Mouse (Mus musculus) E14TG2a.4 (cell line): Measurements from ENCODE around the gene Elfn1.
A peak's percentile ranks its signal among the peaks of the same experiment; 100 is the strongest.

ENCODE experiments used
- H3K27me3 ChIP-seq: 2 replicates; pipeline ENCODE4 v1.6.1; 2014; ENCODE audit warnings: low read length, control low read depth; ENCODE audit not compliant: insufficient read depth
- H3K36me3 ChIP-seq: 2 replicates; pipeline ENCODE4 v1.6.1; 2014; ENCODE audit warnings: low read length, control low read depth; ENCODE audit not compliant: insufficient read depth
- H3K4me1 ChIP-seq: replicated peaks from 2 replicates; pipeline ENCODE4 v1.6.1; 2014; ENCODE audit warnings: low read depth, low read length, control low read depth
- H3K4me3 ChIP-seq: replicated peaks from 2 replicates; pipeline ENCODE4 v1.5.1; 2014; ENCODE audit warnings: mild to moderate bottlenecking, low read length
- H3K9me3 ChIP-seq: 2 replicates; pipeline ENCODE4 v1.6.1; 2014; ENCODE audit warnings: low read length, control low read depth
- CTCF ChIP-seq: conservative IDR thresholded peaks from 2 replicates; pipeline ENCODE4 v1.5.1; 2014; ENCODE audit warnings: low read length
- NANOG ChIP-seq: IDR thresholded peaks from 2 replicates; pipeline ENCODE4 v1.6.1; 2014; ENCODE audit warnings: borderline replicate concordance, low read length, mixed read lengths
- POU5F1 ChIP-seq: IDR thresholded peaks from 2 replicates; pipeline ENCODE4 v1.6.1; 2014; ENCODE audit warnings: low read length, borderline replicate concordance

Gene Elfn1

GRCm38 (mm10) chr5:139908243-139908810 lies 584 bp downstream of the Elfn1 start:
- H3K36me3 ChIP-seq = no peaks in the 10 kb centered on the region
- H3K27me3 ChIP-seq = peaks cover 89% of the 10 kb centered on the region
- no peaks in the 10 kb centered on the region for H3K9me3 ChIP-seq
- H3K4me3 ChIP-seq = peak overlapping the region; percentile 77
- H3K4me1 ChIP-seq = peaks cover 50% of the 10 kb centered on the region
- TF ChIP-seq CTCF = no peak
- TF ChIP-seq NANOG = no peak
- TF ChIP-seq POU5F1 = no peak

DNA sequence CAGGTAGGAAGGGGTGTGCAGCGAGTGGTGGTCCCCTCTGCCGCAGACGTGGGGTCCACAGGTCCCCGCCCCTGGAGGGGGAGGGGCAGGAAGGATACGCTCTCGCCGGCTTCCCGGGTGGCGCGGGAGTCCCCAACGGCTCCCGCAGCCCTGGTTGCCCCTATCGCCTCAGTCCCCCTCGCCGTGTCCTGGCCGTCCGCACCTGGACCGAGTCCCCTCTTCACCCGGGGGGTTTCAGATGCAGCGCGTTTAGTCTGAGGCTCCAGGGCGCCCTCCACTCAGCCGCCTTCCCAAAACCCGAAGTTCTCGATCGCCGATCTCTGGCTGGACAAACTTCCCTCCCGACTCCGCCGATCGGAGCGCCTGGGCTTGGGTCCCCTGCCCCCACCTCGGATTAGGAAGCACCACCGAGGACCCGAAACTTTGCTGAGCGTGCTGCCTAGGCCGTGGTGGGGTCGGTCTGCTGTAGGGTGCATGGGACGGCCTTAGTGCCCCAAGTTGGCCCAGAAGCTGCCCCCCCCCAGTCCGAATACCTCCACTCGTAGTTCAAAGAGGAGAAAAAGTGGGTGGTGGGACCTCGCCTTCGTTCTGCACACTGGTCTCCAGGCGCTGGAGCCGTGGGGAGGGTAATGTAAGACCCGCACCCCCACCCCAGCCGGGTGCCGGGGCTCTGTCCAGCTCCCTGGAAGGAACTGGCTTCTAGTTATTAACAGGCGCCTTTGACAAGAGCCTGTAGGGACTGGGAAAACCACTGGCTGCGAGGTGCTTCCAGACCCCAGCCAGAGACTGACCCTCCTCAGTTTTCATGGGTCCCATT lies 1.3 kb downstream of the Elfn1 start:
- Histone ChIP-seq H3K4me3 (peak overlapping the region; percentile 77), H3K9me3 (no peaks in the 10 kb centered on the region), H3K27me3 (peaks cover 96% of the 10 kb centered on the region), H3K36me3 (no peaks in the 10 kb centered on the region), H3K4me1 (peaks cover 57% of the 10 kb centered on the region)
- TF ChIP-seq CTCF = no peak
- TF ChIP-seq NANOG = no peak
- no peak for TF ChIP-seq POU5F1

GRCm38 (mm10) chr5:139909710-139910550 lies 2.2 kb downstream of the Elfn1 start:
- H3K27me3 ChIP-seq = peaks cover 96% of the 10 kb centered on the region
- TF ChIP-seq POU5F1 = no peak
- no peak for TF ChIP-seq NANOG
- 0 out of 2 replicates have a peak overlapping the region, but pooled peaks have one; percentile 77 for H3K4me3 ChIP-seq

GRCm38 (mm10) chr5:139910755-139911300 lies 3.1 kb downstream of the Elfn1 start:
- Histone ChIP-seq H3K4me3 (0 out of 2 replicates have a peak overlapping the region, but pooled peaks have one; percentile 77), H3K4me1 (peaks cover 61% of the 10 kb centered on the region), H3K9me3 (no peaks in the 10 kb centered on the region), H3K27me3 (peaks cover 96% of the 10 kb centered on the region), H3K36me3 (no peaks in the 10 kb centered on the region)
- TF ChIP-seq NANOG (no peak), POU5F1 (no peak), CTCF (no peak)

More at GRCm38 (mm10) chr5:139909710-139910550, 2.2 kb downstream of the Elfn1 start:
- Histone ChIP-seq H3K36me3 (no peaks in the 10 kb centered on the region), H3K9me3 (no peaks in the 10 kb centered on the region), H3K4me1 (peaks cover 61% of the 10 kb centered on the region)

DNA sequence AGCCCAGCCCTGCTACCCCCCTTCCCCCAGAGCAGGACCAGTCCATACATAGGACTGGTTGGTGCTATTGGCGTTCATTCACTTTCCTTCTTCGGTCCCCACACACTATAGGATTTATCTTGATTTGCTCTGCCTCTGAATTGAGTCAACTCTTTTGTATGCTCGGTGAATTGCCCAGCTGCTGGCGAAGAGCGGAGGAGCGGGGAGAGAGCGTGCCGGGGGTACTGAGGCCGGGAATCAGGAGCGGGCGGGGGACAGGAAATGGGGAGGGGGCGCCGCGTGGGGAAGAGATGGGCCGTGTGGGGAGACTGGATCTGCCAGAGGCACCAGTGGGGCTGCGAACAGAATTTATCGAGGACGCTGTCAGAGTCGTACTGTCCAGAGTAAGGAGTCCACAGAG lies 3.8 kb downstream of the Elfn1 start:
- Histone ChIP-seq H3K27me3 (peaks cover 96% of the 10 kb centered on the region), H3K4me3 (peak overlapping the region; percentile 57; the same call in 1 of the 2 replicates), H3K4me1 (peaks cover 59% of the 10 kb centered on the region), H3K9me3 (no peaks in the 10 kb centered on the region), H3K36me3 (no peaks in the 10 kb centered on the region)
- no peak for TF ChIP-seq NANOG
- no peak for TF ChIP-seq POU5F1
- no peak for TF ChIP-seq CTCF

GRCm38 (mm10) chr5:139912121-139912771 lies 4.5 kb downstream of the Elfn1 start:
- Histone ChIP-seq H3K4me3 (peak overlapping the region; percentile 76), H3K27me3 (peaks cover 96% of the 10 kb centered on the region), H3K4me1 (peaks cover 52% of the 10 kb centered on the region), H3K9me3 (no peaks in the 10 kb centered on the region), H3K36me3 (no peaks in the 10 kb centered on the region)
- TF ChIP-seq NANOG (no peak), POU5F1 (no peak), CTCF (no peak)

GRCm38 (mm10) chr5:139921666-139922065 lies 13.9 kb downstream of the Elfn1 start:
- H3K27me3 ChIP-seq = peaks cover 33% of the 10 kb centered on the region
- TF ChIP-seq POU5F1 = no peak
- no peak for TF ChIP-seq NANOG
- no peak for TF ChIP-seq CTCF
- H3K36me3 ChIP-seq = no peaks in the 10 kb centered on the region
- H3K4me3 ChIP-seq = no peak overlapping the region
- H3K4me1 ChIP-seq = peaks cover 6% of the 10 kb centered on the region; the same call in 1 of the 2 replicates
- H3K9me3 ChIP-seq = no peaks in the 10 kb centered on the region
